Mouse (Mus musculus) spleen, postnatal 10 days (tissue): ENCODE measurements around the gene Syn1.

Experiments used
- DNase-seq, 2 experiments: peaks; one replicate each; pipeline ENCODE4 v3.0.0; 2021 to 2022; ENCODE audit warnings: low spot score in 2 of 2

Syn1 gene

GRCm38 (mm10) chrX:20920844-20921364 lies at the start of gene Syn1:
TSS of gene Syn1 (minus strand) at chrX:20921004.
- DNase-seq, result peak; percentile 9 to 65

- DNase-seq, result peak; percentile 71 to 90
Measured at GRCm38 (mm10) chrX:20961477-20962378, 40.9 kb upstream of the Syn1 start, which contains the start of gene Uxt. TSS of gene Uxt (minus strand) at chrX:20962017.

GRCm38 (mm10) chrX:20950191-20950880 lies 29.5 kb upstream of the Syn1 start, which contains the start of gene Elk1:
TSS of gene Elk1 (minus strand) at chrX:20950608.
- DNase-seq, result peak; percentile 57 to 83

- peak; percentile 14 to 50 for DNase-seq
Measured at GRCm38 (mm10) chrX:20946055-20946454, 25.3 kb upstream of the Syn1 start.

- peak; percentile 9 to 58 for DNase-seq
Measured at GRCm38 (mm10) chrX:20931963-20932362, 11.2 kb upstream of the Syn1 start.

GRCm38 (mm10) chrX:20931364-20931763 lies 10.6 kb upstream of the Syn1 start, which contains the start of gene Cfp:
TSS of gene Cfp (minus strand) at chrX:20931555.
- DNase-seq, result no peak

GRCm38 (mm10) chrX:20929859-20930258 lies 9.1 kb upstream of the Syn1 start:
- no peak for DNase-seq

GRCm38 (mm10) chrX:20924976-20925375 lies 4.2 kb upstream of the Syn1 start:
- DNase-seq, result no peak

GRCm38 (mm10) chrX:20923506-20923905 lies 2.7 kb upstream of the Syn1 start:
- DNase-seq, result no peak

- no peak for DNase-seq
Measured at GRCm38 (mm10) chrX:20921366-20921765, 562 bp upstream of the Syn1 start.

GRCm38 (mm10) chrX:20920249-20920843 lies 458 bp downstream of the Syn1 start:
- peak in 1 of 2 experiments; percentile 14 for DNase-seq

- no peak for DNase-seq
Measured at GRCm38 (mm10) chrX:20915075-20915474, 5.7 kb downstream of the Syn1 start.

- no peak for DNase-seq
Measured at GRCm38 (mm10) chrX:20913726-20914125, 7.1 kb downstream of the Syn1 start.

- DNase-seq, result no peak
Measured at GRCm38 (mm10) chrX:20910074-20910473, 10.7 kb downstream of the Syn1 start.

- no peak for DNase-seq
Measured at GRCm38 (mm10) chrX:20875241-20875640, 45.6 kb downstream of the Syn1 start.

GRCm38 (mm10) chrX:20872928-20873500 lies 47.8 kb downstream of the Syn1 start:
- no peak for DNase-seq

GRCm38 (mm10) chrX:20869962-20870513 lies 50.8 kb downstream of the Syn1 start, which contains the start of gene Timp1:
TSS of gene Timp1 (plus strand) at chrX:20870166.
- DNase-seq, result no peak

- no peak for DNase-seq
Measured at GRCm38 (mm10) chrX:20869203-20869602, 51.6 kb downstream of the Syn1 start.

- no peak for DNase-seq
Measured at GRCm38 (mm10) chrX:20868091-20868490, 52.7 kb downstream of the Syn1 start.

- no peak for DNase-seq
Measured at GRCm38 (mm10) chrX:20863161-20864101, 57.4 kb downstream of the Syn1 start.
